Mouse (Mus musculus): ENCODE data around the gene Lcp1. TPM values are rescaled to one million over a fixed set of nuclear protein-coding genes. Genes with fewer than 3 reads are reported as not detected.

Gene Lcp1
- total RNA-seq, 2 experiments from 2014 or later: 6.0 to 6.1 TPM

DNA sequence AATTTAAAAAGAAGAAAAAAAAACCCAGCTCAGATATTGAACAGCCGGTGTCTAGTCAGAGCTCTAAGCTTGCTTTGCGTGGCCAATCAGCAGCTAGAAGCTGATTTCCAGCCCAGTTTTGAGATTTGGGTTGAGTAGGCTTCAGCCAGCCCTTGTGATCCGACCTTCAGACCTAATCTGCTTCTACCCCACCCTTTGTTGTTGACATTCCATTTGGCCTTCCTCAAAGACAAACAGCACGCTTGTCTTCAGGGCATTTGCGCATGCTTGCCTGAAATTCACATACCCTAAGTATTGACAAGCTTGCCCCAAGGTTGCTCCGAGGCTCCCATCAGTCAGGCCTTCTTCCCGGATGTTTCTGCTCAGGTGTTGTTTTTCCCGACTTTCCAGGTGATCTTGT lies 23.6 kb downstream of the Lcp1 start:
- H3K27ac ChIP-seq: no peak overlapping the region
- no peak for TF ChIP-seq CTCF (IDR thresholded peaks at IDR 0.05)
- DNase-seq (ENCODE audit: extremely low spot score in 1 of 2, low spot score in 2 of 2): no peak
- intact Hi-C loops (cut with DNase I): no loop called here
- no peak overlapping the region for H3K4me3 ChIP-seq

DNA sequence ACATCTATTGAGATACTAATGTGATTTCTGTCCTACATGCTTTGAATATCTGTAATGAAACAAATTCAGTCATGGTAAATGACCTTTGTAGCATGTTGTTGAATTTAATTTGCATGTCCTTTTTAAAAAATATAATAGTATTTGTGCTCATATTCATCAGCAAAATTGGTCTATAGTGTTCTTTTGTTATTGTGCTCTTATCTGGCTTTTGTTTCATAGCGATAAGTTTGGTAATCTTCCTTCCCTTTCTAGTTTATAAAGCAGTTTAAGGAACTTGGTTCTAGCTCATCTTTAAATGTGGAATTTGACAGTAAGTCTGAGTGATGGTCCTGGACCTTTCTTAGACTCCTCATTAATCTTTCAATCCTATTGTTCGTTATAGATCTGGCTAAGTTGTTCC lies 28.5 kb downstream of the Lcp1 start:
- no peak overlapping the region for H3K4me3 ChIP-seq
- intact Hi-C loops (cut with DNase I): no loop called here
- H3K27ac ChIP-seq: no peak overlapping the region

DNA sequence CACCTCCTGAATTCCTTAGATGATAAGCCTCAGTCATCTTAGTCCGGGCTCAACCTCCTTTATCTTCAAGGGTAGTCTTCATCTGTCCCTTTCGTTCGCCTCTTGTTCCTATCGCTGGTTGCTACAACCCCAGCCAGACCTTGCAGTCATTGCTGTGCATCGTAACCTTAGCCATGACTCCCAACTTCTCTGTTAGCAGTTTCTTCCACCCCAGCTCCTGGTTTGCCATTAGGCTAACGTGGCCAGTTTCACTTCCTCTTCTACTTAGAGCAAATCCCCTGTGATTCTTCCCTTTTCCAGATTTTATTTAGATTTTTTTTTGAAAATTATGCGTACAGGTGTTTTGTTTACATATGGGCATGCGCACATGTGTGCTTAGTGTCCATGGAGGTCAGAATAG lies 33.0 kb downstream of the Lcp1 start:
- no peak for DNase-seq (ENCODE audit: extremely low spot score in 1 of 2, low spot score in 2 of 2)
- no peak for TF ChIP-seq CTCF (IDR thresholded peaks at IDR 0.05)
- H3K4me3 ChIP-seq: no peak overlapping the region
- intact Hi-C loops (cut with DNase I): no loop called here
- H3K27ac ChIP-seq: no peak overlapping the region

More for the DNA sequence above, 28.5 kb downstream of the Lcp1 start:
- DNase-seq (ENCODE audit: extremely low spot score in 1 of 2, low spot score in 2 of 2): no peak
- TF ChIP-seq CTCF (IDR thresholded peaks at IDR 0.05): no peak

DNA sequence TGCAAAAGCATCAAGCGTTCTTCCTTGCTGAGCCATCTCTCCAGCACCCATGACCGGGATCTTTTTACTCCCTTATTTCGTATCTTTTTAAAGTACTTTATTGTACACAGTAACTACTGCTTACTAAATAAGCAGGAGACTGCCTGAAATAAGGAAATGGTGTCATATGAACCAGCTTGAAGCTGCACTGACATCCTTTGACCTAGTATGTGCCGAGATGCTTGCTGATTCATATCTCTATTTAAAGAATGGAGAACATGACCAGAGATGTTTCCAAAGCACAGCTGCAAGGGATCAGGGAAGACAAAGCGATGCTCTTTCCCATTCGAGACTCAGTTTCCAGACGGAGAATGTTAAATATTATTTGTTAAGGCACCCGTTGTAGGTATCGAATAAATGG lies 33.4 kb downstream of the Lcp1 start:
- Histone ChIP-seq H3K27ac (no peak overlapping the region), H3K4me3 (no peak overlapping the region)
- TF ChIP-seq CTCF (IDR thresholded peaks at IDR 0.05): no peak
- intact Hi-C loops (cut with DNase I): no loop called here
- DNase-seq (ENCODE audit: extremely low spot score in 1 of 2, low spot score in 2 of 2): no peak

DNA sequence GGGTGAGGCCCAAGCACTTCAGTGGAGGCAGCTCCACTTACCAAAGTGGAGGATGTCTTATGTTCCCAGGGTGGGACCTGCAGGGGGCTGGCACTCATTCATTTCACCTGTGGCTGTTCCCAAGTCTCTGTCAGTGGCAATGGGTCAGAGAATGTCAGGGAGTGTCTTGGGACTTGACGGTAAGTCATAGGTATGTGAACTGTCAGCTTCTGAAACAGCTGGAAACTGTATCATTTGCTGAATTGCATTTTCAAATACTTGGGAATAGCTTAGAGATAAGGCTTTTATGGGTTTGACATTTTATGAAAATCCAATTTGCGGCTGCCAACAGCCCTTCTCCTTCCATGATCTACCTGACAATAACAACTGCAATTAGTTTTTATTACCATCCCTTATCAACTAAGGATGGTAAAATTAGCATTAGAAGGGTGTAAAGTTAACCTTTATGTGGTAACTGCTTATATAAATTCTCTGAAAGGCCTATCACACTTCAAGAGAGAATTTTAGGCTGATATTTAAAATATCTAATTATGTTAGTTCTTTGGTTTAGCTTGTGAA lies 34.8 kb downstream of the Lcp1 start:
- TF ChIP-seq CTCF (IDR thresholded peaks at IDR 0.05): no peak
- no peak for DNase-seq (ENCODE audit: extremely low spot score in 1 of 2, low spot score in 2 of 2)

DNA sequence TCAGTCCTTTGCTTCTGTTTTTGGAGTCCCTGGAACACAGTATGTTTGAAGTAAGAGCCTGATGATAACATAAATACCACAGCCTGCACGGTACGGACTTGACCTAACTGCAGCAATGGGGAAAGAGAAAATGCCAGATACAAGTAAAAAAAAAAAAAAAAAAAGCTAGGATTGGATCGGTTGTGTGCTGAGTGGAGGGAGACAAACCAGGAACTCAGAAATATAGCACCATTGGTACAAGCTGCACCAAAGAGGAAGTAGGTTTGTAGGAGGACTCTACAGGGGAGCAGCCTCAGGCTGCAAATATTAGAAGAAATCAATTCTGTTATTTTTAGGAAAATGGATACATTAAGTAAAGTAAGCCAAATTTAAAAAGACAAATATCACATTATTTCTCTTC lies 37.6 kb downstream of the Lcp1 start:
- no peak for DNase-seq (ENCODE audit: extremely low spot score in 1 of 2, low spot score in 2 of 2)
- Histone ChIP-seq H3K4me3 (no peak overlapping the region), H3K27ac (no peak overlapping the region)
- intact Hi-C loops (cut with DNase I): no loop called here
- no peak for TF ChIP-seq CTCF (IDR thresholded peaks at IDR 0.05)

More for the DNA sequence above, 34.8 kb downstream of the Lcp1 start:
- H3K27ac ChIP-seq: no peak overlapping the region
- intact Hi-C loops (cut with DNase I): no loop called here
- no peak overlapping the region for H3K4me3 ChIP-seq

DNA sequence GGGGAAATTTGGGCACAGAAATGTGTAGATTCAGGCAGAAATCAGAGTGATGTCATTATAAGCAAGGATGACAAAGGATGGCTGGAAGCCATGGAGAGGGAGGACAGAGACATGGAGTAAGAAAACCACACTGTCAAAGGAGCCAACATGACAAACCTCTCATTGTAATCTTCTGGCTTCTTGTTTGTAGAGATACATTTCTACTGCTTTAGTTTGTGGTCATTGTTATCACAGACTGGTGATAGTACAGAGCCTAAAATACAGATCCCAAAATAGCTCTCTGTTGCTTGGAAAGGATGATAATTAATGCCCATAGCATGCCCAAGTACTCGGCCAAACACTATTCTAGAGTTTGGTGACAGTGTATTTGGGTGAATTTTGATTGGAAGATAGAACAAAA lies 39.6 kb downstream of the Lcp1 start:
- H3K27ac ChIP-seq: no peak overlapping the region
- DNase-seq (ENCODE audit: extremely low spot score in 1 of 2, low spot score in 2 of 2): no peak
- intact Hi-C loops (cut with DNase I): no loop called here
- TF ChIP-seq CTCF (IDR thresholded peaks at IDR 0.05): no peak
- no peak overlapping the region for H3K4me3 ChIP-seq

DNA sequence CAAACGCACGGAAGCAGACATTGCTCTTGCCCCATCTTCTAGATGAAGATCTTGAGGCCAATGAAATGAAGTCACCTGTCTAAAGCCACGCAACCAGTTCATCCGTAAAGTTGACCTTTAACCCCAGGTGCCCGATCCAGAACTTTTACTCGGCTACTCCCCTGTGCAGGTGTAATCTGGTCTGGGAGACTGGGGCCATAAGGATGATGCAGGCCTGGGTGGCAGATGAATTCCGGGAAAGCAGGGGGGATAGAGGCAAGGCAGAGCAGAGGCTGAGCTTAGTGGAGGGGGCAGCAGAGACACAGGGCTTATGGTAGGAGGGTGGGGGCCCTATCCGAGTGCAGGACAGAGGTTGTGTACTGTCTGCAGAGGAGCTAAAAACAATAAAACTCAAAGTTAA lies 43.4 kb downstream of the Lcp1 start:
- no peak overlapping the region for H3K27ac ChIP-seq
- no peak for DNase-seq (ENCODE audit: extremely low spot score in 1 of 2, low spot score in 2 of 2)
- intact Hi-C loops (cut with DNase I): no loop called here
- TF ChIP-seq CTCF (IDR thresholded peaks at IDR 0.05): no peak
- no peak overlapping the region for H3K4me3 ChIP-seq

DNA sequence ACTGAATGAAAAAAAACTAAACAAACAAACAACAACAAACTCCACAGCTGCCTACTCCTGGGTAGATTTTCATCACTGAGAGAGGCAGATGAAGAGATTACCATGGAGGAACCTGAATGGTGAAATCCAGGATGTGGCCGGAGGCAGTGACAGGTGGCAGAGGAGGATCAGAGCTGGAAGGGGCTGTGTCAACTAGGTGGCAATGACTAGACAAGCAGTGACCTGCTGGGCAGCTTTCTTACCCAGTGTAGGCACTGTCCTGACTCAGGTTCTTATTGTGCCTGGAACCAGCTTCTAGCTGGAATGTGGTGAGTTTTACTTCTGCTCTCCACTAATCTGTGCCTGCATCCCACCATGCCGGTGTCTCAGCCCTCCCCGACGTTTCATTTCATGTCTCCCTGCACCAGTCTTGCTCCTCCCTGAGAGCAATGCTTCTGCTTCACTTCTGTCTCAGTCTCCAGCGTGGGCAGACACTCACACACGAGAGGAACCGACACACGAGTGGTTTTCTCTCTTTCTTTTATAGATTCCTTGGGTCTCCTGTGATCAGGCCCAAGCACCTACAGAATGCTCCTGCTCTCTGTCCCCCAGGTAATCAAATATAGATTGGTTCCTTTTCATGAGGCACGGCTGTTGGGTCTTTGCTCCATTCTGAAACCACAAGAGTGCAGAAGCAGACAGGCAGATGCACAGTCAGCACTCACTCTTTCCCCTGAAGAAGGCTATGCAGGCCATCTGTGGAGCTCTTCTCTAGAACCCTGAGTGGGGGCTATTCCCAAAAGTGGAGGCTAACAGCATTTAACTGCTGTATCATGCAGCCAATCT lies 44.0 kb downstream of the Lcp1 start:
- intact Hi-C loops (cut with DNase I): loop anchor here (5.0 kb wide), 1 partner anchor 43 kb away; the partner anchor contains the start of genes Lcp1 and Lrrc63
- Histone ChIP-seq H3K4me3 (no peak overlapping the region), H3K27ac (no peak overlapping the region)
- no peak for DNase-seq (ENCODE audit: extremely low spot score in 1 of 2, low spot score in 2 of 2)
- no peak for TF ChIP-seq CTCF (IDR thresholded peaks at IDR 0.05)

DNA sequence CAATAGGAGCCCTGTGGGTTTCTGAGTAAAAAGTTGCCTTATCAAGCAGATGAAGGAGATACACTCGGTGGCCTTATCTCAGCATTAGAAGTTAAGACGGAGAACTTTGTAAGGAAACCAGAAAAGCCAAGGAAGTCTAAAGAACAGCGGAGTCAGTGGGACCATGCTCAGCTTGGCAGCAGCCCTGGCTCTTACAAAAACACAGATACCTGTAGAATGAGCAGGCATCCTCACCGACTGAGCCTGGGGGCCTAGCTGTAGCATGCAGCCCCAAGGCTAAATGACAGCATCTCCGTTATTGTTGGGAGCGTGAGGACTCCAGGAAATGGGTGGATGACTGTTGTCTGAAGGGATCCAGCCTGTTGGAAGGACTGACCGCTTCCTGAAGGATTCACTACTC lies 44.9 kb downstream of the Lcp1 start:
- Histone ChIP-seq H3K4me3 (no peak overlapping the region), H3K27ac (no peak overlapping the region)
- no peak for TF ChIP-seq CTCF (IDR thresholded peaks at IDR 0.05)
- DNase-seq (ENCODE audit: extremely low spot score in 1 of 2, low spot score in 2 of 2): no peak
- intact Hi-C loops (cut with DNase I): loop anchor here (5.0 kb wide), 1 partner anchor 43 kb away; the partner anchor contains the start of genes Lcp1 and Lrrc63

DNA sequence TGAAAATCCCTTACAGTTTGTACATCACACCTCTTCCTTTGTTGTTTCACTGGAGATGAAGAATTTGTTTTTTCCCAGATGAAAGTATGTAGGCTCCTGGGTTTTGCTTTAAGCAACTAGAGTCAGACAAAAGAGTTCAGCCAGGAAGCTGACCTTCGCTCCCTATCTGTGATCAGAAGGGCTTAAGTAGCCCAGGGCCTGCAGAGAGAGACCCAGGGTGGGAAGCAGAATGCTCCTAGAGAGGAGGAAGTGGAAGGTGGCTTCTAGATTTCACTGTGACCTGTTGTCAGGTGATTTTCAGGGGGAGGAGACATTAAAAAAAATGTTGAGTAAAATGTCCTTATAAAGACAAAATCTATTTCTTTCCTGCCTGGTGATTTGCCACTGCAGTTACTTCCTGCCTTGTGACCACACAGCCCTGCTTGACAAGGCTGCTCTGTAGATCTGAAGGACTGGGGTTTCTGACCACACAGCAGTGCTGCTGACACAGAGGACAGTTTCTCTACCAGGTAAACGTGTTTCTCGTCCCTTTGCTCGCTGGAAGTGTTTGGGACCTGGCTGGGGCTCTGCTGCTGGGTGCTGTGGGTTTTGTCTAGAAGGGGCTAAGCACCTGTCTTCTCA lies 45.6 kb downstream of the Lcp1 start:
- Histone ChIP-seq H3K27ac (no peak overlapping the region), H3K4me3 (no peak overlapping the region)
- intact Hi-C loops (cut with DNase I): loop anchor here (5.0 kb wide), 1 partner anchor 44 kb away; the partner anchor contains the start of genes Lcp1 and Lrrc63
- no peak for DNase-seq (ENCODE audit: extremely low spot score in 1 of 2, low spot score in 2 of 2)
- TF ChIP-seq CTCF (IDR thresholded peaks at IDR 0.05): no peak

DNA sequence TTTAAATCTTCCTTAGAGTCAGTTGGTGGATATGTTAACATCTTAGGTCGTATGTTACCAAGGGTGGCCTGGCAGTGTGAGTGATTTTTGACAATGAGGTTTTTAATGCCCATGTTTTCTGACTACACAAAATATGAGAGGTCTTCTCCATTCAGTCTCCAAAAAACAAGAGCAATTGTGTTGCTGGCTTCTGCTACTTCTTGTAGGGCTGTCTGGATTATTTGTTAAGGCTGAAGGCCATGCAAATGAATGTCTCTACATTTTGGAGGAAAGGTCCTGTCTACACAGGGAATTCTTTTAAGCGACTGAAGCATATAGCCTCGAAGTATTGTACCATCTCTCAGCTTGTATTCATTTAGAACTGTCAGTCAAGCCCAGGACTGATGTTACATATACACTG lies 46.5 kb downstream of the Lcp1 start:
- Histone ChIP-seq H3K4me3 (no peak overlapping the region), H3K27ac (no peak overlapping the region)
- DNase-seq (ENCODE audit: extremely low spot score in 1 of 2, low spot score in 2 of 2): no peak
- no peak for TF ChIP-seq CTCF (IDR thresholded peaks at IDR 0.05)
- intact Hi-C loops (cut with DNase I): loop anchor here (5.0 kb wide), 1 partner anchor 45 kb away; the partner anchor contains the start of genes Lcp1 and Lrrc63
